Mouse (Mus musculus): ENCODE measurements around the gene Nav2.

GRCm38 (mm10) chr7:48861796-48862195, 46.7 kb upstream of the Nav2 start:
- TF ChIP-seq POLR2A (IDR thresholded peaks at IDR 0.05; ENCODE audit: insufficient read length, low read depth) (no peak), MAX (IDR thresholded peaks at IDR 0.05; ENCODE audit: low read depth) (no peak), POLR2AphosphoS2 (IDR thresholded peaks at IDR 0.05; ENCODE audit: insufficient read length, low read depth) (peak; percentile 35), MYOG (IDR thresholded peaks at IDR 0.05; ENCODE audit: control insufficient read depth in 1 of 3, insufficient read depth in 1 of 3, insufficient read length in 2 of 3, low read depth in 2 of 3) (no peak), TCF12 (IDR thresholded peaks at IDR 0.05; ENCODE audit: insufficient read depth, poor library complexity, severe bottlenecking) (no peak), TCF3 (IDR thresholded peaks at IDR 0.05; ENCODE audit: insufficient read length, low read depth) (no peak)
